Mouse (Mus musculus): ENCODE data around the gene Cox14. TPM values are rescaled to one million over a fixed set of nuclear protein-coding genes. Genes with fewer than 3 reads are reported as not detected.

Gene Cox14
- total and polyA plus RNA-seq, 3 experiments, result 113 to 125 TPM; not detected in 1

- peaks cover 0 to 10% of the 10 kb centered on the region in 2 experiments; a peak in 2 of 4 replicates for H3K36me3 ChIP-seq (ENCODE audit: control insufficient read depth in 1 of 2, insufficient read depth in 2 of 2, low read length in 2 of 2)
- H3K4me1 ChIP-seq (ENCODE audit: control insufficient read depth in 1 of 2, insufficient read depth in 2 of 2, low read length in 2 of 2), result peaks cover 2 to 15% of the 10 kb centered on the region in 2 experiments
- H3K4me3 ChIP-seq (ENCODE audit: control insufficient read depth in 1 of 2, insufficient read depth in 1 of 2, low read depth in 2 of 2, low read length in 2 of 2), result no peak overlapping the region
- no peak overlapping the region for H3K27ac ChIP-seq (ENCODE audit: control insufficient read depth, low read depth, low read length)
- DNase-seq (ENCODE audit: low read depth, low spot score), result no peak
- H3K79me2 ChIP-seq (ENCODE audit: control insufficient read depth, insufficient read depth, low read length, poor library complexity), result no peaks in the 10 kb centered on the region
- no peaks in the 10 kb centered on the region for H3K27me3 ChIP-seq (ENCODE audit: control insufficient read depth in 1 of 2, insufficient read depth in 2 of 2, low read length in 2 of 2)
- TF ChIP-seq RCOR1 (IDR thresholded peaks at IDR 0.05; ENCODE audit: low read depth, low read length) (no peak), USF1 (IDR thresholded peaks at IDR 0.05; ENCODE audit: low read depth, low read length) (no peak), MXI1 (IDR thresholded peaks at IDR 0.05; ENCODE audit: low read depth, low read length) (no peak), TAL1 (IDR thresholded peaks at IDR 0.05; ENCODE audit: low read length) (no peak)
- H3K9me3 ChIP-seq (replicated peaks; ENCODE audit: insufficient read depth, low read length), result no peaks in the 10 kb centered on the region
- H3K9ac ChIP-seq (ENCODE audit: control insufficient read depth, low read depth, low read length, poor library complexity, severe bottlenecking), result no peak overlapping the region
These were observed 6.9 kb upstream of the Cox14 start for GRCm38 (mm10) chr15:99718461-99719021.

GRCm38 (mm10) chr15:99719865-99720264, 5.6 kb upstream of the Cox14 start:
- Histone ChIP-seq H3K9me3 (replicated peaks; ENCODE audit: insufficient read depth, low read length) (no peaks in the 10 kb centered on the region), H3K9ac (ENCODE audit: control insufficient read depth, low read depth, low read length, poor library complexity, severe bottlenecking) (no peak overlapping the region), H3K4me3 (ENCODE audit: control insufficient read depth in 1 of 2, insufficient read depth in 1 of 2, low read depth in 2 of 2, low read length in 2 of 2) (no peak overlapping the region), H3K36me3 (ENCODE audit: control insufficient read depth in 1 of 2, insufficient read depth in 2 of 2, low read length in 2 of 2) (peaks cover 0 to 10% of the 10 kb centered on the region in 2 experiments; a peak in 2 of 4 replicates), H3K27ac (ENCODE audit: control insufficient read depth, low read depth, low read length) (no peak overlapping the region), H3K4me1 (ENCODE audit: control insufficient read depth in 1 of 2, insufficient read depth in 2 of 2, low read length in 2 of 2) (peaks cover 2 to 21% of the 10 kb centered on the region in 2 experiments), H3K79me2 (ENCODE audit: control insufficient read depth, insufficient read depth, low read length, poor library complexity) (no peaks in the 10 kb centered on the region), H3K27me3 (ENCODE audit: control insufficient read depth in 1 of 2, insufficient read depth in 2 of 2, low read length in 2 of 2) (no peaks in the 10 kb centered on the region)
- DNase-seq (ENCODE audit: low read depth, low spot score), result no peak
- TF ChIP-seq MAFK (IDR thresholded peaks at IDR 0.05; ENCODE audit: borderline replicate concordance, low read depth, low read length) (no peak), SIN3A (IDR thresholded peaks at IDR 0.05; ENCODE audit: low read length) (no peak), UBTF (IDR thresholded peaks at IDR 0.05; ENCODE audit: borderline replicate concordance, insufficient read depth, low read depth, low read length) (no peak), CTCF (IDR thresholded peaks at IDR 0.05 in 2 of 3, conservative IDR thresholded peaks at IDR 0.05 in 1 of 3; ENCODE audit: control insufficient read depth in 1 of 3, insufficient read depth in 1 of 3, low read depth in 2 of 3, low read length in 3 of 3, poor library complexity in 1 of 3, severe bottlenecking in 1 of 3) (no peak), TAL1 (IDR thresholded peaks at IDR 0.05; ENCODE audit: low read length) (no peak), POLR2AphosphoS2 (IDR thresholded peaks at IDR 0.05; ENCODE audit: low read length) (no peak), ZKSCAN1 (IDR thresholded peaks at IDR 0.05; ENCODE audit: low read depth, low read length) (no peak), MAZ (IDR thresholded peaks at IDR 0.05; ENCODE audit: low read depth, low read length) (no peak), RAD21 (IDR thresholded peaks at IDR 0.05; ENCODE audit: low read depth, low read length) (no peak), MYB (IDR thresholded peaks at IDR 0.05; ENCODE audit: low read depth, low read length) (no peak), NRF1 (IDR thresholded peaks at IDR 0.05; ENCODE audit: insufficient read depth, low read depth, low read length, poor library complexity, severe bottlenecking) (no peak), GABPA (IDR thresholded peaks at IDR 0.05; ENCODE audit: low read depth, low read length) (no peak), GATA1 (IDR thresholded peaks at IDR 0.05; ENCODE audit: low read depth, low read length) (no peak), JUND (IDR thresholded peaks at IDR 0.05; ENCODE audit: low read depth, low read length) (no peak), MXI1 (IDR thresholded peaks at IDR 0.05; ENCODE audit: low read depth, low read length) (no peak), MAX (IDR thresholded peaks at IDR 0.05; ENCODE audit: low read length) (no peak), E2F4 (IDR thresholded peaks at IDR 0.05; ENCODE audit: borderline replicate concordance, low read depth, low read length) (no peak), POLR2A (IDR thresholded peaks at IDR 0.05; ENCODE audit: control insufficient read depth in 1 of 2, insufficient read depth in 1 of 2, low read depth in 1 of 2, low read length in 2 of 2, poor library complexity in 1 of 2) (no peak), NELFE (IDR thresholded peaks at IDR 0.05; ENCODE audit: low read depth, low read length) (no peak)

Data from MEL (cell line).